Mouse (Mus musculus): ENCODE measurements around the gene Adrb1. TPM values are rescaled to one million over a fixed set of nuclear protein-coding genes. Genes with fewer than 3 reads are reported as not detected.
"Not testable (repeated sequence)": the region's sequence is repeated elsewhere in the genome, so short reads cannot be mapped to it uniquely, and the experiment has no call there.

Adrb1 gene
- total RNA-seq, 2 experiments from 2014 or later: 23.4 to 26.9 TPM

GRCm38 (mm10) chr19:56734033-56734572, 12.1 kb downstream of the Adrb1 start:
- intact Hi-C loops (cut with DNase I): no loop called here
- DNase-seq (ENCODE audit: extremely low spot score in 1 of 2, low spot score in 2 of 2): no peak

DNA sequence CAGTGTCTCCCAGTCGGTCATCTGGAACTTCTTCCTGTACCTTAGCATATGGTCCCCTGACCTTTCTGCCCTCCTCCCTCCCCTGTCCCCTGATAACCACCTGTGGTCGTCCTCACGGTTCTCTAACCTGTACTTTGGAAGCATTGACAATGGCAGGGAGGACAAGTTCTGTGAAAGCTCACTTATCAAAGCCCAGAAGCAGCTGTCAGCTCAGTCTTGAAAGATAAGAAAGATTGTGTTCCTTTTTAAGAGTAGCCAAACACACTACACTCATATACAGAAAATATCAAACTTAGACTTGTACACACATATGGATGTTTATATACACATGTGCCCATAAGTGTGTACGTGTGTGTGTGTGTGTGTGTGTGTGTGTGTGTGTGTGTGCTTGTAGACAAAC, 13.7 kb downstream of the Adrb1 start:
- intact Hi-C loops (cut with DNase I): no loop called here
- DNase-seq (ENCODE audit: extremely low spot score in 1 of 2, low spot score in 2 of 2): no peak

DNA sequence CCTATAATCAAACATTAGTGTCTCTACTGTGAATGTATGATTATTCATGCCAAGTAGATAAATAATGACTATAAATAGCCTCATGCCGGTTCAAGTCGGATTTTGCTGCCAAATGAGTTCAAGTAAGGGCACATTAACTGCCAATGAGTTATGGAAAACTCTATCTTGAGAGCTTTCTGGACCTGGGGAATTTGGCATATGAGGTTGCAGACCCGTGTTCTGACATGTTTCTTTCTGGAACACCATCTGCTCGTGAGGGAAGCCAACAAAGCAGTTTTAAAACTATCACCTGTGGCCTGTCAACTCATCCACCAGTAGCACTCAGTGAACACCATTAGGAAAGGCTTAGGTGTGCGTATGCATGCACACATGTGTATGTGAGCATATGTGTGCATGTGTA, 14.3 kb downstream of the Adrb1 start:
- intact Hi-C loops (cut with DNase I): no loop called here
- no peak for DNase-seq (ENCODE audit: extremely low spot score in 1 of 2, low spot score in 2 of 2)

GRCm38 (mm10) chr19:56745061-56745460, 23.1 kb downstream of the Adrb1 start:
- intact Hi-C loops (cut with DNase I): no loop called here

GRCm38 (mm10) chr19:56745528-56745927, 23.5 kb downstream of the Adrb1 start:
- intact Hi-C loops (cut with DNase I): no loop called here
- no peak for DNase-seq (ENCODE audit: extremely low spot score in 1 of 2, low spot score in 2 of 2)

More at GRCm38 (mm10) chr19:56745061-56745460, 23.1 kb downstream of the Adrb1 start:
- peak in 1 of 2 experiments; percentile 41 for DNase-seq (ENCODE audit: extremely low spot score in 1 of 2, low spot score in 2 of 2)

DNA sequence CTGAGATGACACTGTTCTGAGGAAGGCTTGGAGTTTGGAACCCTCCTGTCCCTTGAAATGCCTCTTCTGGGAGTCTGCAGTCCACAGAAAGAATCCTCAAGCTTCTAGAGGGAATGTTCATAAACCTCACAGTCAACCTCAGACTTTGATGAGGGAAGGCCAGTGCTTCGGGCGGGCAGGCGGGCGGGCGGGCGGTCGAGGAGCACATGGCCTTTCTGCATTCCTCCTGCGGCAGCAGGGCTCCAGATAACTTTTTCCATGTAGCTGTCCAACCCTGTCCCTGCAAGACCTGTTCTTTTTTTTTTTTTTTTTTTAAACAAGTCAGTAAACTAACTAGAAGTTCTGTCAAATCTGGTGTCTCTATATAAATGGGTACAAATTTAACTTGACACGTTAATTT, 24.6 kb downstream of the Adrb1 start:
- DNase-seq (ENCODE audit: extremely low spot score in 1 of 2, low spot score in 2 of 2): no peak
- intact Hi-C loops (cut with DNase I): no loop called here

DNA sequence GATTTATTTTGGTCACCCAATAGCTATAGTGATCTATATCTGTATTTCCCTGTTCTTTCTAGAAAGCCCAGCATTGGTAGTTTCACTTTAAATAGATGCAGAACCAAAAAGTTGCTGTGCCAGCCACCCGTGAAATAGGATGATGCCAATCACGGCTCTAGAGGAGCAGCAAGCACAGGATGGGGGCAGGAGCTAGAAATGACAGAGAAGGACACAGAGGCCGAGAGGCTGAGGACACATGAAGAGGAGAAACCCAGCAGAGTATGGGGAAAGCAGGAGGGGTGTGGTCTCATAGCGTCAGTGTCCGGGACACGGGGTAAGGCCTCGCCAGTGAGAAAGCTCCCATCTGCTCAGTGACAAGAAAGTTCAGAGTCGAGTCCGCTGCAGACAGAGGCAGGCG, 25.9 kb downstream of the Adrb1 start:
- intact Hi-C loops (cut with DNase I): no loop called here
- DNase-seq (ENCODE audit: extremely low spot score in 1 of 2, low spot score in 2 of 2): no peak

- intact Hi-C loops (cut with DNase I): no loop called here
- no peak for DNase-seq (ENCODE audit: extremely low spot score in 1 of 2, low spot score in 2 of 2)
These were observed 27.3 kb downstream of the Adrb1 start for GRCm38 (mm10) chr19:56749343-56749742.

DNA sequence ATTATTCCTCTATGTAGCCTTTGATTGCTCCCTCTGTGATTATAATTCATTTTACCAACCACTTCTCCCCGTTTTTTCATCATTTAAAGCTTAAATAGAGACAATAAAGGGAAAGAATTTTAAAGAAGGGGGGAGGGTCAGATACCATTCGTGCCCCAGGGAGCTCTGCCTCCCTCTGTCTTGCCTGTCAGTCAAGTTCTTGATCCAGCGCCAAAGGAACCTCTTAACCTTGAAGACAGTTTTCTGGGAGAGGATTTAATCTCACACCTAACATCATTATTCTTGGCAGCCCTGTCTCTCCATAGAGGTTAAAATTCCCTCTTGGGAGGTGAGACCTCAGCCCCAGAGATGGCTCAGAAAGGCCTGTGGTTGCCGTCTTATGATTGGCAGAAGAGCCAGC, 28.7 kb downstream of the Adrb1 start:
- DNase-seq (ENCODE audit: extremely low spot score in 1 of 2, low spot score in 2 of 2): no peak
- intact Hi-C loops (cut with DNase I): no loop called here

DNA sequence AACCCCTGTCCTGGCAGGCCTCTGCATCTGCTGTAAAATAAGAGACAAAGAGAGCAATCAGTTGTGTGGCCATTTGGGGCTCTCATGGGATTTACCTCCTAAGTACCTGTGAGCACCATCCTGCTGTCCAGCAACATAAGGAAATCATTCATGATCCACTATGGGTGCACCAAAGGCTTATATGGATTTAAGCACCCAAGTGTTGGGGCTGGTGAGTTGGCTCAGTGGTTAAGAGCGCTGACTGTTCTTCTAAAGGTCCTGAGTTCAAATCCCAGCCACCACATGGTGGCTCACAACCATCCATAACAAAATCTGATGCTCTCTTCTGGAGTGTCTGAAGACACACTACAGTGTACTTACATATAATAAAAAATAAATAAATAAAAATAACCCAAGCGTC, 32.5 kb downstream of the Adrb1 start:
- DNase-seq (ENCODE audit: extremely low spot score in 1 of 2, low spot score in 2 of 2); intact Hi-C loops (cut with DNase I): not testable (repeated sequence)

GRCm38 (mm10) chr19:56756412-56756811, 34.4 kb downstream of the Adrb1 start:
- no peak for DNase-seq (ENCODE audit: extremely low spot score in 1 of 2, low spot score in 2 of 2)
- intact Hi-C loops (cut with DNase I): no loop called here

GRCm38 (mm10) chr19:56758311-56758710, 36.3 kb downstream of the Adrb1 start:
- intact Hi-C loops (cut with DNase I): no loop called here

DNA sequence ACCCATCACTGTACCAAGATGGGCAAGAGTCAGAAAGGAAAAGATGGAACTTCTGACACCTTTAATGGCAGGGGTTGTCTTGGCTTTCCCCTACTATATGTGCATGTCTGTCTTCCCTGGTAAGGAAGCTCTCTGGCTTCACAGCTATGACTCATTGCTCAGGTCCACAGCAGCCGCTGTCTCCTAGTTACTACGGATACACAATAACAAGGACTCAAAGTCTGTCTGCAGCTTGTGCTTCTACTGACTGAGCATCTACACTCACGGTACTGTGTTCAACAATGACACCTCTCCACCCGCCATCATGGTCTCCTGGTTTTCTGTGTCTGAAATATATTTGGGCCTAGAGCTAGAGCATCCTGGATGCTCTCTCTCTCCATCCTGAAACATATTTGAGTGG, 37.7 kb downstream of the Adrb1 start:
- no peak for DNase-seq (ENCODE audit: extremely low spot score in 1 of 2, low spot score in 2 of 2)
- intact Hi-C loops (cut with DNase I): no loop called here

More at GRCm38 (mm10) chr19:56758311-56758710, 36.3 kb downstream of the Adrb1 start:
- no peak for DNase-seq (ENCODE audit: extremely low spot score in 1 of 2, low spot score in 2 of 2)

GRCm38 (mm10) chr19:56760306-56760940, 38.4 kb downstream of the Adrb1 start:
- DNase-seq (ENCODE audit: extremely low spot score in 1 of 2, low spot score in 2 of 2): no peak
- intact Hi-C loops (cut with DNase I): no loop called here

GRCm38 (mm10) chr19:56761096-56761495, 39.1 kb downstream of the Adrb1 start:
- DNase-seq (ENCODE audit: extremely low spot score in 1 of 2, low spot score in 2 of 2): no peak
- intact Hi-C loops (cut with DNase I): no loop called here

- DNase-seq (ENCODE audit: extremely low spot score in 1 of 2, low spot score in 2 of 2): no peak
- intact Hi-C loops (cut with DNase I): no loop called here
These were observed 39.7 kb downstream of the Adrb1 start for GRCm38 (mm10) chr19:56761727-56762126.

GRCm38 (mm10) chr19:56762686-56763085, 40.7 kb downstream of the Adrb1 start:
- intact Hi-C loops (cut with DNase I): no loop called here
- DNase-seq (ENCODE audit: extremely low spot score in 1 of 2, low spot score in 2 of 2): no peak

DNA sequence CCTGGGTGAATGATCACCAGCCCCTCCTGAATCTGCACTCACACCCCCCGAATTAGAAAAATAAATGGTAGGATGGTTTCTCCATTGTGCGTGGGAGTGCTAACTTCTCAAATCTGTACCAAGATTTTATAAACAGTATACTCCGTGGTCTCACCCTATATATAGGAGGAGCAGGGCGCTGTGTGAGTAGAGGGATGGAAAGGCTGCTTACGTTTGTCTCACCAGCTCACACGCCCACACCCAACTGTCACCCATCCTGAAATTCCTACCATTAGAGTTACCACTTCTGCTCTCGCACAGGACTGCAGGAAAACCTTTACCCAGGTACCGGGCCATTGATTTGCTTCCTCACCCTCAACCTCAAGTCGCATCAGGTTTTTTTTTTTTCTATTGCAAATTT, 47.0 kb downstream of the Adrb1 start:
- peak in 1 of 2 experiments; percentile 40 for DNase-seq (ENCODE audit: extremely low spot score in 1 of 2, low spot score in 2 of 2)
- intact Hi-C loops (cut with DNase I): no loop called here

GRCm38 (mm10) chr19:56772158-56772557, 50.2 kb downstream of the Adrb1 start:
- no peak for DNase-seq (ENCODE audit: extremely low spot score in 1 of 2, low spot score in 2 of 2)
- intact Hi-C loops (cut with DNase I): loop anchor here (5.0 kb wide), 1 partner anchor 50 kb away; the partner anchor contains the start of gene Adrb1

- DNase-seq (ENCODE audit: extremely low spot score in 1 of 2, low spot score in 2 of 2): no peak
- intact Hi-C loops (cut with DNase I): loop anchor here (5.0 kb wide), 1 partner anchor 51 kb away; the partner anchor contains the start of gene Adrb1
These were observed 51.5 kb downstream of the Adrb1 start for GRCm38 (mm10) chr19:56773393-56773971.

Data from left cerebral cortex, postnatal 10 days (tissue).